Mouse (Mus musculus): ENCODE results near the gene Crat.

Gene Crat

GRCm38 (mm10) chr2:30366203-30366602, 49.4 kb downstream of the Crat start:
- no peak for DNase-seq (ENCODE audit: low spot score)

- DNase-seq (ENCODE audit: low spot score): no peak
Measured at GRCm38 (mm10) chr2:30365281-30366069, 50.1 kb downstream of the Crat start.

- DNase-seq (ENCODE audit: low spot score): peak; percentile 99
Measured at GRCm38 (mm10) chr2:30363773-30364650, 51.6 kb downstream of the Crat start, which contains the start of gene Miga2. Gene Miga2 (plus strand): TSS chr2:30364233.

- no peak for DNase-seq (ENCODE audit: low spot score)
Measured at GRCm38 (mm10) chr2:30362865-30363264, 52.7 kb downstream of the Crat start.

GRCm38 (mm10) chr2:30360626-30361025, 55.0 kb downstream of the Crat start:
- no peak for DNase-seq (ENCODE audit: low spot score)

- DNase-seq (ENCODE audit: low spot score): peak; percentile 97
Measured at GRCm38 (mm10) chr2:30358533-30359531, 56.8 kb downstream of the Crat start, which contains the start of gene Sh3glb2. Gene Sh3glb2 (minus strand): TSS chr2:30359337.

GRCm38 (mm10) chr2:30357552-30358510, 57.8 kb downstream of the Crat start:
- DNase-seq (ENCODE audit: low spot score): no peak

- DNase-seq (ENCODE audit: low spot score): no peak
Measured at GRCm38 (mm10) chr2:30356906-30357305, 58.7 kb downstream of the Crat start.

GRCm38 (mm10) chr2:30356266-30356665, 59.3 kb downstream of the Crat start:
- no peak for DNase-seq (ENCODE audit: low spot score)

- no peak for DNase-seq (ENCODE audit: low spot score)
Measured at GRCm38 (mm10) chr2:30355861-30356260, 59.8 kb downstream of the Crat start.

GRCm38 (mm10) chr2:30351149-30351548, 64.5 kb downstream of the Crat start:
- no peak for DNase-seq (ENCODE audit: low spot score)

All from testis, postnatal 10 days (tissue).